Mouse (Mus musculus): ENCODE data around the gene Syt11.

DNA sequence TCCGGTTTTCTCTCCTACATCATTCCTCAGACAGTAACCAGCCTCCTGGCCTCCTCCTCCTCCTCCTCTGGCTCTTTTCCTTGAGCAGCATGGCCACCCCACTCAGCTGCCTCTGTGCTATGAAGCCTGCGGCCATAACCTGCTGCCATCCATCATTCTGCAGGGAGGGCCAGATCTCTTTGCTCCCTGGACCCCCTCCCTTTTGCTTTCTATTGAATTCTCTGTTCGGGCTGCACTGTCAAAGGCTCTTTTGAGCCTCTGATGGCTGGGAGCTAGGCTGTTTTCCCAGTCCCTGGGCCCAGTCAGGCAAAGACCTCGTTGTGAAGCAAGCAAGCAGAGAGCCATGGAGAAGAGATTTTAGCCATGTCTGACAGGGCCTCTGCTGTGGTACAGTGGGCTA is 18.7 kb downstream of the Syt11 start:
- no peak for TF ChIP-seq CTCF (IDR thresholded peaks at IDR 0.05; ENCODE audit: borderline replicate concordance, insufficient read depth, low read length)
- no peak for TF ChIP-seq POLR2A (IDR thresholded peaks at IDR 0.05; ENCODE audit: low read depth, low read length)

Measured in embryonic fibroblast, embryonic 13.5 days (primary cell).